Mouse (Mus musculus) embryo, embryonic 10.5 days (tissue): ENCODE data around the gene Lgals2.
"Not testable (repeated sequence)": the region's sequence is repeated elsewhere in the genome, so short reads cannot be mapped to it uniquely, and the experiment has no call there.

Experiments
- DNase-seq: peaks from one replicate; pipeline ENCODE4 v3.0.0-alpha.2; 2015; ENCODE audit warnings: low spot score

Lgals2 gene

GRCm38 (mm10) chr15:78874989-78875388, 19.7 kb upstream of the Lgals2 start:
- no peak for DNase-seq

GRCm38 (mm10) chr15:78873803-78874435, 18.6 kb upstream of the Lgals2 start:
- DNase-seq: no peak

- DNase-seq: peak; percentile 15
These were observed 16.8 kb upstream of the Lgals2 start for GRCm38 (mm10) chr15:78872021-78872608.

DNA sequence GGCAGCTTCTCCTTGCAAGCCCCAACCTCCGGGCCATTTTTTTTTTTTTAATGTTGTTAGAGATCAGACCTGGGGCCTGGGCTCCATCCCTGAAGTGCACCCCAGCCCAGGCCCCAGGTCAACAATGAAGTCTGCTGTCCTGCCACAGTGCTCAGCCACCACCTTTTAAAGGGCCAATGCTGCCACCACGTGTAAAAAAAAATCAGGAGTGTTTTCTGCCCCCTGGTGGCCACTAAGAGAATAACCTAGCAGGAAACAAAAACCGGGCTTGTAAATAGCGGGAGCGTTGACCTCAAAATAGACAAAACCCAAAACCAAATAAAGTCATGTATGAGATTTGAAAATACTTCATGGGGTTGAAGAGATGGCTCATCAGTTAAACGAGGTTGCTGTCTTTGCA, 14.4 kb upstream of the Lgals2 start:
- peak; percentile 81 for DNase-seq

GRCm38 (mm10) chr15:78868826-78869233, 13.5 kb upstream of the Lgals2 start:
- peak; percentile 30 for DNase-seq

DNA sequence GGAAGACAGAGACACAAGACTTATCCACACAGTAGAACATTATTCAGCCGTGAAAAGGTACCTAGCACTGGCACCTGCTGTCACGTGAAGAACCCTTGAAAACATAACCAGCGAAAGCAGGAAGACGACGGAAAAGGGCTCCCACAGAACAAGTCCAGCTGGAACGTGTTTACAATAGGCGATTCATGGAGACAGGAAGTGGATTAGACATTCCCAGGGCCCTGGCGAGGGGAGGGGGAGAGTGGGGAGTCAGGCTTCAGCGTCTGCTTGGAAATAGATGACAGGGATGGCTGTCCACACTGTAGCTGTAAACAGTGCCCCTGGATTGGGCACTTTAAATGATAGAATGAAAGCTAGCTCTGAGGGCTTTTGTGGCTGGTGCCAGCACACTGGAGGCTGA, 13.1 kb upstream of the Lgals2 start:
- peak; percentile 79 for DNase-seq

DNA sequence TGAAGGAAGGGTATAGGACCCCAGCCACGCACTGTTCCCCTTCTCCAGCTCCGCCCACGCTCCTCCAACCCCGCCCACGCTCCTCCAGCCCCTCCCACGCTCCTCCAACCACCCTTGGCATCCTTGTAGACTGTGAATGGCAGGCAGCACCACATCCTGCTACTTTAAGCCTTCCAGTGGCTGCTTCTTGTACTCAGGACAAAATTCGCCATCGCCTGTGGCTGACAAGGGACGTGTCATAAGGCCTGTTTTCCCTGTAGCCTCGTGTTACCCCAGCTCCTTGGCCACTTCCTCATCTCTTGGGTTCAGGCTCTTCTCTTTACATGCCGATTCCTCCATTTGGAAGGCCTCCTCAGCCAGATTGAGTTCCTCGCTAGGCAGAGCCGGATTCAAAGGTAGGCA, 8.5 kb upstream of the Lgals2 start:
- DNase-seq: peak; percentile 28

DNA sequence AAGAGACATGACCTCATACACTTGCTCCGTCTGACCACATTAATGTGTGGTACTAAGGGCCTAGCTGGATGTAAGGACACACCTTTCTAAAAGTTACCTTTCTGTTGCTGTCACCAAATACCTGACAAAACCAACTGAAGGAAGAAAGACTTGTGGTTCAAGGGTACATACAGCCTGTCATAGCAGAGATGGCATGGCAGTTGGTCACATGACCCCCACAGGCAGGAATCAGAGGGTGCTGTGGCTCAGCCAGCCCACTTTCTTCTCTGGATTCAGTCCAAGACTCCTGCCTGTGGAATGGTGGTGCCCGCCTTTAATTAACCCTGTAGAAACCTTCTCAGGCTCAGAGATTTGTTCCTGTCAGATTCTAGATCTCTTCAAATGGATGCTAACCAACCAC, 7.8 kb upstream of the Lgals2 start:
- DNase-seq: no peak

GRCm38 (mm10) chr15:78862280-78862679, 7.0 kb upstream of the Lgals2 start:
- no peak for DNase-seq

DNA sequence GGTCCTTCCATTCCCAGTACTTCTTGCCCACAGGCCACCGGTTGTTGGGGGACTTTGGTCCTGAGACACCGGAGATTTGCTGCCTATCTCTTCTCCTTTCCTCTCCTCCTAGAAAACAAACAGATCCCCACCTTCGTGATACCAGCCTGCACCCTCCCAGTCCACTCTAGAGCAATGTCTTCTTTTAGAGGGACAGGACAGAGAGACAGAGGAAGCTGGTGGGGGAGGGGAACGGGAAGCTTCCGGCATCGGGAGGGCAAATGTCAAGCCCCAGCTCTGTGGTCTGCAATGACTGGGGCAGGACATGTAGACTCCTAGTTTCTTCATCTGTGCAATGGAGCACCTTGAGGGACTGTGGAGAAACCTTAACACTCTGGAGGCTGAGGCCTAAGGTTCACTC, 4.4 kb upstream of the Lgals2 start:
- no peak for DNase-seq

DNA sequence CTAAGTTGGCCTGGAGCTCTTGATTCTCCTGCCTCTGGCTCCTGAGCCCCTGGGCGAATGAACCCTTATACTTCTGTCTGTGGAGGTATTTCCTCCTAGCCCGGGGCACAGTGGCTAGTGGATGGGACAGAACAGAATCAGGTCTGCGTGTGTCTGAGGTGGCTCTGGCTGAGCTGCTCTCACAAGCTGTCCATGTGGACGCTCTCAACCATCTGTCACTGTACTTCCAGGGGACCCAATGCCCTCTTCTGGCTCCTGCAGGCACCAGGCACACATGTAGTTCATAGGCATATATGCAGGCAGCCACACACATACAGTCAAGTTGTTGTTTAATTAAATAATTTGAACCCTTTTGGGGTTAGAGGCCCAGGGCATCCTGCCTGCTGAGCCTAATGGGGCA, 4.0 kb upstream of the Lgals2 start:
- no peak for DNase-seq

DNA sequence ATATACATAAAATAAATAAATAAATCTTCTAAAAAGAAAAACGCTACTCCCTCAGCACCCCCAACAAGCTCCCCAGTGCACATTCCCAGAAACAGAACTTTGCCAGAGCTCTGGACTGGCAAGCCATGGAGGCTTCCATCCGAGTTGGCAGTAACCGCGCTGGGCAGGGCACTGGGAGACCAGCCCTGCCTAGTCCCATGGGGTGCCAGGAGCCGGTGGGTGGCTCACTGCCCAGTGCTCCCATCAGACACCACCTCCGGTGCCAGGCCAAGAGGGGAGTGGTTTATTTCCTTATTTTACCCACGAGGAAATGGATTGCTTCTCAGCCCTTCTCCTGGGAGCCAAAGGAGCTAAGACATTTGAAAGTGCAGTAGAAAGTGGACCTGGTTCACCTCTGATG, 1.7 kb upstream of the Lgals2 start:
- no peak for DNase-seq

DNA sequence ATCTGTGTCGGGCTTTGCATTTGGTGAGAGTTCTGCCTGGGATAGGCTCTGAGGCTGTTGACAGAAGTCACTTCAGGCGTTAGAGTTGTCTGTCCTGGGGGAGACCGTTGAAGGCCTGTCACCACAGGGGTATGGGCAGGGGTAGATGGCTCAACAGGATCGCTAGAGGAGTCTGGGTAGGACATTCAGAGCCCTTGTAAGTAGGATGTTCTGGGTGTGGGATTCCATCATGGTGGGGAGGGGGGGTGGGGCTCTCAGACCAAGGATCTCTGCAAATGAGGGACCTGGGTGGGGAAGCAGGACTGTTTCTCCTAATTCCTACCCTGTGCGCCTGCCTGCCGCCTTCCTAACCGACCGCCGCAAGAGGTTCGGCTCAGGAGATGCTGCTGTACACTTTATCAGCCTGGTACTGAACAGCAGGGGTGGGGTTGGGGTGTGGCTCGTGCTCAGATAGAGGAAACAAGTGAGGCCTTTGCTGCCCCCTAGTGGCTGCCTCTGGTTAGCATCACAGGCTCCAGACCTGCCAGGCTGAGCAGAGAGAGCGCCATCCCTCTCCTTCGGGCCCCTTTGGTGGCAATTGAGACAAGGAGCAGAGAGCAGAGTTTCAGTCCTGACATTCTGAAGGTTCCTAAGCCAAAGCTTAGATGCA, 3.7 kb downstream of the Lgals2 start:
- DNase-seq: peak; percentile 94

- no peak for DNase-seq
These were observed 4.4 kb downstream of the Lgals2 start for GRCm38 (mm10) chr15:78850944-78851343.

DNA sequence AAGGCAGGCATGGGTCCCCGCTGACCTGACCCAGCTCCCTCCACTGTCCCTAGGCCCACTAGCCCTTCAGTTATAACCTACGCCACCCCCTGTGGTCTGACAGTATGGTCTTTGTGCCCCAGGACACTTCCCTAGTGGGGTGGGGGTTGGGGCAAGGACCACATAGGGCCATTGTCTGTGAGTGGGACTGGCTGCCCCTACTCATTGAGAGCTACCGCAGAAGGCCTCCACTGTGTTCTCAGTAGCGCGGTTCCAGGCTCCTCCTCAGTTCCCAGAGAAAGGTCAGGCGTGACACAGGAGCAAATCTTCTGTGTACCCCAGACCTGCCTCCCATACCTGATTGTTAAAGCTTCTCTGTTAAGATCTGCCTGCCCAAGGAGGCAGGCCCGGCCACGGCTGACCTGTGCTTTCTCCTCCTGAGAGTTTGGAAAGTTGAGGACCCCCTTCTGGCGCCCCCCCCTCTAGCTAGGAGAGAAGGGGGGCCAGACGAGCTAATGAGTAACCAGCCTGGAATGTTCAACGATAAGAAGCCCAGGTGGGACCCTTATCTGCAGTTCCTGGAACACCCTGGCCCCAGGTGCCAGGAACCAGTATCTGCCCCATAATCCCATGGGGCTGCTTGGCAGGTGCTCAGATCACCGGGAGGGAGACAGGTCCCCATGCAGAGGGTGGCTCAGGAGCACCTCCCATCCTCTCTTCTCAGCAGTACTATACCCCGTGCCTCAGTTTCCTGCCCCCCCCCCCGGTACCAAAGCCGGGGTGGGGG, 5.1 kb downstream of the Lgals2 start:
- no peak for DNase-seq

DNA sequence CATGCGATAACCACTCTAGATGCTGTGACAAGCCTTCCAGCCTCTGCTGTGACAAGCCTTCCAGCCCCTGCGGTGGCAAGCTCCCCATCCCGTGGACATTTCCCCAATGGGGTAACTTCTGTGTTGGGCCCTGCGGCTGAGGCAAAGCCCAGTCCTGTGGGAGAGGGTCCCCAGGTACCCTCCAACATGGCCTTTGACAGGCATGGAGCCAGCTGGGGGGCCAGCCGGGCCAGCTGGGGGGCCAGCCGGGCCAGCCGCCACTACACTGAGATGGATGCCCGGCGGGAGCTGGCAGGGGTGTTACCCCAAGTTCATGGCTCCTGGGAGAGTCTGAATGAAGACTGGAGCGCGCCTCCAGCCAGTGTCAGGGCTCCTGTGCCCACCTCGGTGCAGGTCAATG, 5.8 kb downstream of the Lgals2 start:
- no peak for DNase-seq

- peak; percentile 88 for DNase-seq
These were observed 6.9 kb downstream of the Lgals2 start for GRCm38 (mm10) chr15:78848467-78848866.

- DNase-seq: not testable (repeated sequence)
These were observed 8.5 kb downstream of the Lgals2 start for GRCm38 (mm10) chr15:78846805-78847204.

DNA sequence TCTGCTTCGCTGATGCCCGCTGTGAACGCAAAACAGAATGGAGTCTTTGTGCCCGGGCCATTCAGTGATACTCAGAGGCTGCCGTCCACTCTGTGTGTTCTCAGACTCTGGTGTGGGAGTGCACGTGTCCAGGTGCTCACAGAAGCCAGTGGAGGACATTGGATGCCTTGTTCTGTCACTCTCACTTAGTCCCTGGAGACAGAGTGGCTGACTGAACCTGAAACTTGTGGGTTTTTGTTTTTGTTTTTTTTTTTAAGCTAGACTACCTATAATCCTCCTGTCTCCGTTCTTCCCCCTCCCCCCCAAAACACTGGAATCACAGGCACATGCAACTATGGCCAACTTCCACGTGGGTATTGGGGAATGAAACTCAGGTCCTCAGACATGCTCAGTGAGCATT, 9.0 kb downstream of the Lgals2 start:
- no peak for DNase-seq

GRCm38 (mm10) chr15:78845867-78846266, 9.5 kb downstream of the Lgals2 start:
- no peak for DNase-seq

DNA sequence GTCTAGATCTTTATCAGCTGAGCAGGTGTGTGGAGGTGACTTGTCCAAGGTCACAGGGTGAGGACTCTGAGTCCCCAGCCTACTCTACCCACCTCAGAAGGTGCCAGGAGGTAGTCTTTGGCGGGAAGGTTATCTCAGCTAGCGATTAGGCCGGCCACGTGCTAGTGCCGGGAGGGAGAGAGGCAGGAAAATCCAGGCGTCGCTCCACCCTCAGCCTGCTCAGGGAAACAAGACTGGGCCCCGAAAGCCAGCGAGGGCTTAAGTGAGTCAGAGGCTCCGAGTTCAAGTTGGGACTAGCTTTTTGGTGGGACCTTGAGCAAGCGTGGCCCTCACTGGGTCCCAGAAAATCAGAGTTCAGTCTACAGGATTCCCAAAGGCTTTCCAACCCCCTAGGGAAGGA, 10.0 kb downstream of the Lgals2 start:
- DNase-seq: no peak

GRCm38 (mm10) chr15:78844791-78845190, 10.5 kb downstream of the Lgals2 start:
- peak; percentile 42 for DNase-seq
